Mouse (Mus musculus): ENCODE measurements around the gene 9130409I23Rik. TPM values are rescaled to one million over a fixed set of nuclear protein-coding genes. Genes with fewer than 3 reads are reported as not detected.

The 9130409I23Rik gene
- total RNA-seq (2023) = not detected in 4 replicates

GRCm38 (mm10) chr1:181050937-181051336 lies at the start of gene 9130409I23Rik:
9130409I23Rik (plus strand) TSS chr1:181051237.

GRCm38 (mm10) chr1:181020756-181021487 lies 30.1 kb upstream of the 9130409I23Rik start, which contains the start of gene Ephx1:
Ephx1 (minus strand) TSS chr1:181020904.

Other genes with a start within 250 kb of the 9130409I23Rik start
- gene H3f3a, start 237.3 kb upstream of the 9130409I23Rik start, total RNA-seq (2023) = 1,833 to 2,037 TPM (median 1,886 TPM) in 4 replicates
- 74.7 to 87.0 TPM (median 79.5 TPM) in 4 replicates for gene Sde2, start 200.1 kb upstream of the 9130409I23Rik start, total RNA-seq (2023)
- not detected in 4 replicates for gene Lefty2, start 158.1 kb upstream of the 9130409I23Rik start, total RNA-seq (2023)
- 20.3 to 23.2 TPM (median 21.3 TPM) in 4 replicates for gene Pycr2, start 146.9 kb upstream of the 9130409I23Rik start, total RNA-seq (2023)
- gene Lefty1, start 116.2 kb upstream of the 9130409I23Rik start, total RNA-seq (2023) = not detected in 4 replicates
- 28.9 to 37.7 TPM (median 31.3 TPM) in 4 replicates for gene Tmem63a, start 108.9 kb upstream of the 9130409I23Rik start, total RNA-seq (2023)
- 85.7 to 97.0 TPM (median 88.5 TPM) in 4 replicates for gene Ephx1, start 30.3 kb upstream of the 9130409I23Rik start, total RNA-seq (2023)
- gene Nvl, start 93.0 kb downstream of the 9130409I23Rik start, total RNA-seq (2023) = 27.9 to 34.0 TPM (median 29.6 TPM) in 4 replicates
- 23.4 to 33.1 TPM (median 27.7 TPM) in 4 replicates for gene Cnih4, start 93.5 kb downstream of the 9130409I23Rik start, total RNA-seq (2023)
- gene Wdr26, start 160.8 kb downstream of the 9130409I23Rik start, total RNA-seq (2023) = 289 to 319 TPM (median 291 TPM) in 4 replicates